Mouse (Mus musculus) embryo, embryonic 9.5 days (tissue): ENCODE results near the gene Col19a1.

Source experiments
- DNase-seq: peaks from one replicate; pipeline ENCODE4 v3.0.0-alpha.2; 2017; ENCODE audit errors: extremely low spot score

Col19a1 gene

DNA sequence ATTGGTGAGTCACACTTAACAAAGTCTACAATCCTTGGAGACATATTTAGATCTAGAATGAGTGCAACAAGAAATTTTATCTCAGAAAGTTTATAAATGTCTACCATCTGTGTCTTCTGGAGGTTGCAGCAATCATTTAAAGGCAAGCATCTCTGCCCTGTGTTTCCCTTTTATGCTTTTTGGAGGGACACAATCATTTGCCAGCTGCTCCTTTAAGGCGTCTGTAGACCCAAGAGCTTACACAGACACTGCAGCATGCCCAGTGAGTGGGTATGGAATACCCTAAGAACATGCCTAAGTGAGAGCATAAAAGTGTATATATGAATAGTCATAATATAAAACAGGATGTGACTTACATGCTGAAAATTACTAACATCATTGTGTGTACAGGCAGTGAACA, 357.7 kb downstream of the Col19a1 start:
- DNase-seq: no peak

- no peak for DNase-seq
Observed at GRCm38 (mm10) chr1:24226941-24227711, 360.1 kb downstream of the Col19a1 start.

DNA sequence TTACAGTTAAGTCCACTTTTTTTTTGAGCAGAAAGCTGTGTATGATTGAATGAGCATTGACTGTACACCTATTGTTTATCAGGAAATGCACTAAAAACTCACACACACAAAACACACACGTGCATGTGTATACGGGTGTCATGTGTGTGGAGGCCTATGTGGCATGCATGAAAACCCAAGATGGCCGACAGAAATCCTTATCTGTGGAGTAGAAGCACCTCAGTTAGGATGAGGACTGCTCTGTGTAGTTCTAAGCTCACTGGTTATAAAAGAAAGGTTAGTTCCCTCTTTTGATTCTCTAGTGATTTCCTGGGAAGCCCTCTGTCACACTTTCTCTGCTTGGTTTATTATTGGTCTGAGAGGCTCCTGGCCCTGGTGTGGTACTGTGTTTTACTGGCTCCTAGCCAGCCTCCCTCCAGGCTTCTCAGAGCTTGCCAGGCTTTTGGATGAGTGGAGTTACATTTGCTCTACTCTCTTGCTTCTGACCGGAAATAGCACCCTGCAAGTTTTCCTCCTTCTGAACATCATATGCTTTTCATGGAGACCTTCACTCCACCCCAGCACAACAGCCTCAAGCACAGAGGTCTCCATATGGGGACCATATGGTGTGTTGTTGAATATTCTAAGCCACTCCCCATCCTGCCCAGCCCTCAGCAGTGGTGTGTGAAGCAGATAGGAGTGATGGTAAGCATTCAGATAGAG, 361.3 kb downstream of the Col19a1 start:
- DNase-seq: peak; percentile 31

DNA sequence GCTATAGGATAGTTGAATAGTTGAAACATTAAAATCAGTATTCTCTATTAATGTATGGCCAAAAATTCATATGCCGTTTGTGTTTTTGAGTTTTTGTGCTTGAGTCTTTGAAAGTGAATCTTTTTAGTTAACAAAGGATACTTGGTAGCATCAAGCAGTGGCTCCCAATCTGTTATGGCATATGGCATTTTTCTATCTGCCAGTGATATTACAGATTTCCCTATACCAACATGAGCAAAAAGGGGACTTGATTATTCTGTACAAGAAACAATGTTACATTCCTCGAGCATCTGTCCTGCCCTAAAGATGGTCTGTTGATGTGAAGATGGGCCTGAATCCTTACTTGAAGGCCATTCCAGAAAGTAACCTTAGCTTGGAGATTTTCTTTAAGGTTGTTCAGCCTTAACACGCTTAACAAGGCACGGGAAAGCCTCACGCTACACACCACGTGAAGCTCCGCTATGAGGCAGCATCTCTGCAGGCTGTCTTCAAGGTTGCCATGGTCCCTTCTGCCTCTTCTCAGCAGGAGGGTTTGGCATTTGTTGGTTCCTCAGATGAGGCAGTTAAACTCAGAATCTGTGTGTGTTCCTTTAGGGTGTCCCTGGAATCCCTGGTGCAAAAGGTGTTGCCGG, 364.2 kb downstream of the Col19a1 start:
- DNase-seq: no peak

- DNase-seq: no peak
Observed at GRCm38 (mm10) chr1:24222231-24222630, 365.0 kb downstream of the Col19a1 start.

- no peak for DNase-seq
Observed at GRCm38 (mm10) chr1:24219041-24219440, 368.2 kb downstream of the Col19a1 start.
